8 mouse cellular contexts compared by ENCODE assay signal in the genomic region with DNA sequence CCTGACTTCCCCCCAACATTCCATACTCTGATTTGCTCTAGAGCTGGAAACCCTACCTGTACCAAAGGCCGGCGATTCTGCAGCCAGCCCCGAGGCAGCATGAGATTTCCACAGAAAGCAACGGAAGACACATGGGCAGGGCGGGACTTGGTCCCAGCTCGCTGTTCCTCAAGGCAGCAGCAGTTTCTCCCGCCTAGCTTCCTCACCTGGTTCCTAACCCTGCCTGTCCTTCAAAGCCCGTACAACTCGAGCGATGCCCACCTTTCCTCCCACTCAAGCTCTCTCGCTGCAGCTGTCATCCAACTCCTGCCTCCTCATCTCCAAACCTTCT. TPM values are rescaled to one million over a fixed set of nuclear protein-coding genes. Genes with fewer than 3 reads are reported as not detected.
DNase-seq lines count a peak whose midpoint lies in the region; ATAC-seq and TF ChIP-seq lines count a peak whose summit lies in the region.

No protein-coding gene starts in this region.

- peak overlapping the region; percentile 93 for H3K4me2 ChIP-seq in limb, embryonic 12.5 days
- H3K4me2 ChIP-seq in neural tube, embryonic 13.5 days = peak overlapping the region; percentile 94

- peak overlapping the region; percentile 92 for H3K27ac ChIP-seq in limb, embryonic 12.5 days
- peak overlapping the region; percentile 95 for H3K27ac ChIP-seq in neural tube, embryonic 13.5 days (replicated peaks)

- peak; percentile 10; the same call in 1 of the 2 replicates for TF ChIP-seq POLR2A in lung, adult 2 months (IDR thresholded peaks at IDR 0.05; ENCODE audit: borderline replicate concordance, extremely low read depth, low read depth, low read length)

- WGBS in lung, adult 2 months = under 1% methylated on average over 11 of the region's 11 CpGs
- 1% methylated on average over 11 of the region's 11 CpGs for WGBS in limb, embryonic 12.5 days
- WGBS in neural tube, embryonic 13.5 days = 1% methylated on average over 11 of the region's 11 CpGs

- H3K4me3 ChIP-seq in lung, adult 2 months (replicated peaks; ENCODE audit: extremely low read depth, low read depth, low read length) = peak overlapping the region; percentile 79
- peak overlapping the region; percentile 99 for H3K4me3 ChIP-seq in limb, embryonic 12.5 days (replicated peaks)
- peak overlapping the region; percentile 98 for H3K4me3 ChIP-seq in neural tube, embryonic 13.5 days

- no peaks in the 10 kb centered on the region for H3K9me3 ChIP-seq in limb, embryonic 12.5 days
- H3K9me3 ChIP-seq in neural tube, embryonic 13.5 days = no peaks in the 10 kb centered on the region

- ATAC-seq in limb, embryonic 12.5 days (ENCODE audit: insufficient number of reproducible peaks, insufficient read depth, low FRiP score, low TSS enrichment, low read depth) = no peak
- ATAC-seq in neural tube, embryonic 13.5 days (ENCODE audit: low read depth) = no peak
- no peak for ATAC-seq in activated CD4-positive, CD25-positive, alpha-beta regulatory T cell, adult 4 months

- H3K27me3 ChIP-seq in limb, embryonic 12.5 days = no peaks in the 10 kb centered on the region
- no peaks in the 10 kb centered on the region for H3K27me3 ChIP-seq in neural tube, embryonic 13.5 days

- TF ChIP-seq CTCF in lung, adult 2 months (IDR thresholded peaks at IDR 0.05; ENCODE audit: insufficient read depth, low read length) = no peak

- H3K9ac ChIP-seq in limb, embryonic 12.5 days (replicated peaks) = peak overlapping the region; percentile 99
- H3K9ac ChIP-seq in neural tube, embryonic 13.5 days = peak overlapping the region; percentile 99

- peaks cover 28% of the 10 kb centered on the region for H3K36me3 ChIP-seq in limb, embryonic 12.5 days
- H3K36me3 ChIP-seq in neural tube, embryonic 13.5 days = peaks cover 28% of the 10 kb centered on the region

- DNase-seq in lung, adult 2 months = peak; percentile 50
- DNase-seq in lung, postnatal 10 days = no peak
- DNase-seq in embryo, embryonic 11.5 days (ENCODE audit: low read depth, low spot score) = peak; percentile 17
- peak; percentile 44 for DNase-seq in heart, postnatal 4 days
- DNase-seq in urinary bladder, adult 2 months (ENCODE audit: low spot score) = no peak

- H3K4me1 ChIP-seq in lung, adult 2 months (ENCODE audit: control insufficient read depth, insufficient read depth, low read length) = peaks cover 12% of the 10 kb centered on the region
- H3K4me1 ChIP-seq in limb, embryonic 12.5 days (replicated peaks) = peaks cover 42% of the 10 kb centered on the region
- H3K4me1 ChIP-seq in neural tube, embryonic 13.5 days (replicated peaks) = peaks cover 45% of the 10 kb centered on the region

RNA-seq across cellular contexts. Expression of a gene that starts 1.4 kb away (rescaled TPM):
- 162 and 190 TPM in 2 replicates for polyA plus RNA-seq in lung, adult 2 months (2012; rRNA removed)
- total RNA-seq in heart, postnatal 4 days (2021) = 100 to 1,000 TPM; 184 to 210 TPM
- 11.8 and 12.4 TPM in 2 replicates for polyA plus RNA-seq in limb, embryonic 12.5 days (2016; fragmentation: Nextera tagmentation; extraction: Ambion mirVana)
- 4.7 and 5.4 TPM in 2 replicates for polyA plus RNA-seq in neural tube, embryonic 13.5 days (2015; fragmentation: Nextera tagmentation; extraction: Ambion mirVana)
- polyA plus RNA-seq in urinary bladder, adult 2 months (2012; rRNA removed) = 122 and 145 TPM in 2 replicates
- polyA plus RNA-seq in activated CD4-positive, CD25-positive, alpha-beta regulatory T cell, adult 4 months (2017; shearing (Covaris generic)) = 10 to 100 TPM in 1 of 2 experiments, 1 to 10 TPM in 1; 6.3 to 10.9 TPM

RNA-seq across cellular contexts. Expression of a gene that starts 8.4 kb away (rescaled TPM):
- 25.3 and 27.5 TPM in 2 replicates for polyA plus RNA-seq in lung, adult 2 months (2012; rRNA removed)
- 10 to 100 TPM; 12.0 to 12.6 TPM for total RNA-seq in heart, postnatal 4 days (2021)
- 8.9 and 10.8 TPM in 2 replicates for polyA plus RNA-seq in limb, embryonic 12.5 days (2016; fragmentation: Nextera tagmentation; extraction: Ambion mirVana)
- 16.4 and 17.0 TPM in 2 replicates for polyA plus RNA-seq in neural tube, embryonic 13.5 days (2015; fragmentation: Nextera tagmentation; extraction: Ambion mirVana)
- 22.9 and 29.3 TPM in 2 replicates for polyA plus RNA-seq in urinary bladder, adult 2 months (2012; rRNA removed)
- 1 to 10 TPM; 2.7 to 3.5 TPM for polyA plus RNA-seq in activated CD4-positive, CD25-positive, alpha-beta regulatory T cell, adult 4 months (2017; shearing (Covaris generic))

RNA-seq across cellular contexts. Expression of a gene that starts 58.1 kb away (rescaled TPM):
- 0.78 and 2.0 TPM in 2 replicates for polyA plus RNA-seq in lung, adult 2 months (2012; rRNA removed)
- 10 to 100 TPM in 1 of 2 experiments, 1 to 10 TPM in 1; 9.5 to 10.2 TPM for total RNA-seq in heart, postnatal 4 days (2021)
- polyA plus RNA-seq in limb, embryonic 12.5 days (2016; fragmentation: Nextera tagmentation; extraction: Ambion mirVana) = 51.6 and 55.3 TPM in 2 replicates
- 19.0 and 19.2 TPM in 2 replicates for polyA plus RNA-seq in neural tube, embryonic 13.5 days (2015; fragmentation: Nextera tagmentation; extraction: Ambion mirVana)
- 6.1 and 7.0 TPM in 2 replicates for polyA plus RNA-seq in urinary bladder, adult 2 months (2012; rRNA removed)
- 10 to 100 TPM; 11.1 to 13.4 TPM for polyA plus RNA-seq in activated CD4-positive, CD25-positive, alpha-beta regulatory T cell, adult 4 months (2017; shearing (Covaris generic))

Comparison
In these comparisons a context has a peak if more than half of its experiments do, and no peak if none do; other contexts are left out.
1. DNase-seq: peak in lung, adult 2 months (single experiment), embryo, embryonic 11.5 days (single experiment) and heart, postnatal 4 days (single experiment); none in lung, postnatal 10 days (single experiment) and urinary bladder, adult 2 months (single experiment).
2. Peak in every context shown above with its lines, with median percentiles within 50 percentile points of each other: H3K4me3 ChIP-seq.